Mouse (Mus musculus) bone marrow macrophage, adult 2 months (primary cell): ENCODE data around the gene Cdipt.

ENCODE experiments used
- CTCF ChIP-seq: IDR thresholded peaks from 2 replicates; pipeline ENCODE4 v1.5.1; 2012; ENCODE audit warnings: low read depth, mild to moderate bottlenecking, low read length, moderate library complexity
- POLR2A ChIP-seq: IDR thresholded peaks from 2 replicates; pipeline ENCODE4 v1.6.1; 2012; ENCODE audit warnings: mild to moderate bottlenecking, low read depth, low read length, borderline replicate concordance

- TF ChIP-seq CTCF = peak; percentile 99
- no peak for TF ChIP-seq POLR2A
Measured at GRCm38 (mm10) chr7:127016971-127017949, 41.5 kb downstream of the Cdipt start, which contains the start of gene Pagr1a.
